Mouse (Mus musculus) lung, embryonic 14.5 days (tissue): Measurements from ENCODE around the gene Dek. TPM values are rescaled to one million over a fixed set of nuclear protein-coding genes. Genes with fewer than 3 reads are reported as not detected.

Source experiments
- ATAC-seq: fragments of 200-750 bp; cut with Nextera tagmentation; 2 replicates; pipeline ENCODE4 v1.8.0; 2017; ENCODE audit warnings: mild to moderate bottlenecking, moderate TSS enrichment, moderate library complexity; ENCODE audit not compliant: insufficient read depth
- DNase-seq: peaks from one replicate; pipeline ENCODE4 v3.0.0-alpha.2; 2015
- H3K27ac ChIP-seq: fragments of 300-500 bp; sonication (generic); 2 replicates; pipeline ENCODE4 v1.5.1; 2014; ENCODE audit warnings: low read depth, mild to moderate bottlenecking, moderate library complexity
- H3K27me3 ChIP-seq: fragments of 300-500 bp; sonication (generic); 2 replicates; pipeline ENCODE4 v1.6.1; 2014; ENCODE audit warnings: low read length, control low read depth; ENCODE audit not compliant: insufficient read depth
- H3K36me3 ChIP-seq: fragments of 300-500 bp; sonication (generic); 2 replicates; pipeline ENCODE4 v1.6.1; 2014; ENCODE audit warnings: control low read depth; ENCODE audit not compliant: insufficient read depth
- H3K4me1 ChIP-seq: fragments of 300-500 bp; sonication (generic); 2 replicates; pipeline ENCODE4 v1.6.1; 2014; ENCODE audit warnings: antibody characterized with exemption, control low read depth; ENCODE audit not compliant: insufficient read depth
- H3K4me2 ChIP-seq: fragments of 300-500 bp; sonication (generic); 2 replicates; pipeline ENCODE4 v1.6.1; 2014; ENCODE audit warnings: mild to moderate bottlenecking
- H3K4me3 ChIP-seq: fragments of 300-500 bp; sonication (generic); 2 replicates; pipeline ENCODE4 v1.5.1; 2014; ENCODE audit warnings: low read depth, low read length
- H3K9ac ChIP-seq: fragments of 300-500 bp; sonication (generic); 2 replicates; pipeline ENCODE4 v1.6.1; 2014
- H3K9me3 ChIP-seq: fragments of 300-500 bp; sonication (generic); 2 replicates; pipeline ENCODE4 v1.6.1; 2016; ENCODE audit warnings: low read depth, low read length, control low read depth
- CTCF ChIP-seq: IDR thresholded peaks from 2 replicates; pipeline ENCODE4 v1.5.1; 2016; ENCODE audit warnings: antibody characterized with exemption, low read depth
- WGBS: fragments of 180-500 bp; shearing (Covaris S2); extraction: QIAGEN DNeasy Blood & Tissue Kit; methylation state at CpG from one replicate; pipeline ENCODE4 v1.1.7; 2014; 5-methylcytosine and 5-hydroxymethylcytosine counted together
- polyA plus RNA-seq: library from polyadenylated mRNA; unstranded; fragments of >200 nt; fragmentation: Nextera tagmentation; extraction: Ambion mirVana; gene quantifications from 2 replicates; pipeline ENCODE4 v1.2.1, GENCODE M21; 2014

The Dek gene
- 301 and 326 TPM in 2 replicates for polyA plus RNA-seq

GRCm38 (mm10) chr13:47105711-47106579 is at the start of gene Dek:
TSS of gene Dek (minus strand) at chr13:47106201.
- Histone ChIP-seq H3K4me3 (peak within 1 kb of the TSS; percentile 86), H3K4me2 (peak within 1 kb of the TSS; percentile 89), H3K4me1 (0 out of 2 replicates have a peak, but pooled peaks cover 3% of the 10 kb centered on the region), H3K27ac (peak within 1 kb of the TSS; percentile 100), H3K9me3 (no peaks in the 10 kb centered on the region), H3K9ac (peak within 1 kb of the TSS; percentile 95), H3K36me3 (peaks cover 13% of the 10 kb centered on the region), H3K27me3 (no peaks in the 10 kb centered on the region)
- DNase-seq (peak; percentile 96), ATAC-seq (peak; percentile 91)
- TF ChIP-seq CTCF, result peak; percentile 55; the same call in 1 of the 2 replicates
- WGBS, result under 1% methylated on average over 107 of the region's 129 CpGs

GRCm38 (mm10) chr13:47154866-47155265 is 48.9 kb upstream of the Dek start:
- TF ChIP-seq CTCF, result no peak
- H3K4me3 ChIP-seq, result no peak overlapping the region
- no peaks in the 10 kb centered on the region for H3K4me1 ChIP-seq
- 55% methylated on average over 4 of the region's 4 CpGs for WGBS
- no peak for ATAC-seq
- no peak overlapping the region for H3K4me2 ChIP-seq
- H3K27me3 ChIP-seq, result no peaks in the 10 kb centered on the region
- H3K9me3 ChIP-seq, result no peaks in the 10 kb centered on the region
- no peaks in the 10 kb centered on the region for H3K36me3 ChIP-seq
- no peak overlapping the region for H3K27ac ChIP-seq
- DNase-seq, result no peak
- H3K9ac ChIP-seq, result no peak overlapping the region

GRCm38 (mm10) chr13:47153206-47153605 is 47.2 kb upstream of the Dek start:
- H3K27me3 ChIP-seq, result no peaks in the 10 kb centered on the region
- H3K9me3 ChIP-seq, result no peaks in the 10 kb centered on the region
- H3K9ac ChIP-seq, result no peak overlapping the region
- H3K36me3 ChIP-seq, result no peaks in the 10 kb centered on the region
- no peak overlapping the region for H3K4me3 ChIP-seq
- DNase-seq (no peak), ATAC-seq (no peak)
- H3K27ac ChIP-seq, result no peak overlapping the region
- no peak overlapping the region for H3K4me2 ChIP-seq
- no peak for TF ChIP-seq CTCF
- H3K4me1 ChIP-seq, result no peaks in the 10 kb centered on the region
- 65% methylated on average over 5 of the region's 5 CpGs for WGBS

GRCm38 (mm10) chr13:47152390-47152789 is 46.4 kb upstream of the Dek start:
- Histone ChIP-seq H3K9me3 (no peaks in the 10 kb centered on the region), H3K4me3 (no peak overlapping the region), H3K27me3 (no peaks in the 10 kb centered on the region), H3K27ac (no peak overlapping the region), H3K4me1 (no peaks in the 10 kb centered on the region), H3K4me2 (no peak overlapping the region), H3K9ac (no peak overlapping the region), H3K36me3 (no peaks in the 10 kb centered on the region)
- DNase-seq (peak; percentile 92), ATAC-seq (no peak; the same call in 1 of the 2 replicates)
- peak; percentile 80 for TF ChIP-seq CTCF
- 36% methylated on average over 7 of the region's 7 CpGs for WGBS

- Histone ChIP-seq H3K4me3 (no peak overlapping the region), H3K27ac (no peak overlapping the region), H3K27me3 (no peaks in the 10 kb centered on the region), H3K4me2 (no peak overlapping the region), H3K4me1 (no peaks in the 10 kb centered on the region), H3K36me3 (no peaks in the 10 kb centered on the region), H3K9ac (no peak overlapping the region), H3K9me3 (no peaks in the 10 kb centered on the region)
- ATAC-seq (no peak), DNase-seq (peak; percentile 70)
- TF ChIP-seq CTCF, result no peak
- 70% methylated on average over 14 of the region's 14 CpGs for WGBS
Observed at GRCm38 (mm10) chr13:47151060-47151459, 45.1 kb upstream of the Dek start.

- no peak for TF ChIP-seq CTCF
- no peak for DNase-seq
- Histone ChIP-seq H3K9ac (no peak overlapping the region), H3K4me3 (no peak overlapping the region), H3K27ac (no peak overlapping the region), H3K4me2 (no peak overlapping the region), H3K9me3 (no peaks in the 10 kb centered on the region), H3K4me1 (no peaks in the 10 kb centered on the region; the same call in 1 of the 2 replicates), H3K36me3 (no peaks in the 10 kb centered on the region), H3K27me3 (no peaks in the 10 kb centered on the region)
- WGBS, result 78% methylated on average over 10 of the region's 10 CpGs
- no peak for ATAC-seq
Observed at GRCm38 (mm10) chr13:47149993-47150392, 44.0 kb upstream of the Dek start.

- no peak for ATAC-seq
- peak; percentile 12 for DNase-seq
- H3K27me3 ChIP-seq, result no peaks in the 10 kb centered on the region
- no peak overlapping the region for H3K27ac ChIP-seq
- H3K4me3 ChIP-seq, result no peak overlapping the region
- no peaks in the 10 kb centered on the region; the same call in 1 of the 2 replicates for H3K4me1 ChIP-seq
- no peaks in the 10 kb centered on the region for H3K36me3 ChIP-seq
- peak overlapping the region; percentile 2; the same call in 1 of the 2 replicates for H3K4me2 ChIP-seq
- H3K9me3 ChIP-seq, result no peaks in the 10 kb centered on the region
- H3K9ac ChIP-seq, result no peak overlapping the region
- 38% methylated on average over 11 of the region's 11 CpGs for WGBS
- TF ChIP-seq CTCF, result no peak
Observed at GRCm38 (mm10) chr13:47148573-47148972, 42.6 kb upstream of the Dek start.
